Mouse (Mus musculus): ENCODE data around the gene Syt9. TPM values are rescaled to one million over a fixed set of nuclear protein-coding genes. Genes with fewer than 3 reads are reported as not detected.

Gene Syt9
- polyA plus RNA-seq, 1 experiment: 0.21 TPM

- no peaks in the 10 kb centered on the region for H3K4me1 ChIP-seq (ENCODE audit: control insufficient read depth, insufficient read depth, low read length)
- no peak overlapping the region; the same call in 1 of the 2 replicates for H3K4me3 ChIP-seq (ENCODE audit: insufficient read depth, low read length)
Observed at GRCm38 (mm10) chr7:107567674-107568073, 197.1 kb downstream of the Syt9 start.

GRCm38 (mm10) chr7:107568971-107569370 is 198.4 kb downstream of the Syt9 start:
- no peak for TF ChIP-seq CTCF (IDR thresholded peaks at IDR 0.05; ENCODE audit: borderline replicate concordance, insufficient read depth, low read length)
- TF ChIP-seq POLR2A (IDR thresholded peaks at IDR 0.05; ENCODE audit: low read depth, low read length): no peak
- Histone ChIP-seq H3K4me1 (ENCODE audit: control insufficient read depth, insufficient read depth, low read length) (no peaks in the 10 kb centered on the region), H3K27ac (ENCODE audit: insufficient read depth, low read length) (no peak overlapping the region), H3K4me3 (ENCODE audit: insufficient read depth, low read length) (no peak overlapping the region)

More at GRCm38 (mm10) chr7:107567674-107568073, 197.1 kb downstream of the Syt9 start:
- peak overlapping the region; percentile 35; the same call in 1 of the 2 replicates for H3K27ac ChIP-seq (ENCODE audit: insufficient read depth, low read length)
- TF ChIP-seq POLR2A (IDR thresholded peaks at IDR 0.05; ENCODE audit: low read depth, low read length): no peak
- TF ChIP-seq CTCF (IDR thresholded peaks at IDR 0.05; ENCODE audit: borderline replicate concordance, insufficient read depth, low read length): no peak

- no peak overlapping the region for H3K27ac ChIP-seq (ENCODE audit: insufficient read depth, low read length)
- H3K4me1 ChIP-seq (ENCODE audit: control insufficient read depth, insufficient read depth, low read length): no peaks in the 10 kb centered on the region
- no peak overlapping the region for H3K4me3 ChIP-seq (ENCODE audit: insufficient read depth, low read length)
- TF ChIP-seq POLR2A (IDR thresholded peaks at IDR 0.05; ENCODE audit: low read depth, low read length): no peak
- TF ChIP-seq CTCF (IDR thresholded peaks at IDR 0.05; ENCODE audit: borderline replicate concordance, insufficient read depth, low read length): no peak
Observed at GRCm38 (mm10) chr7:107573856-107574255, 203.3 kb downstream of the Syt9 start.

GRCm38 (mm10) chr7:107574276-107574675 is 203.7 kb downstream of the Syt9 start:
- H3K4me1 ChIP-seq (ENCODE audit: control insufficient read depth, insufficient read depth, low read length): no peaks in the 10 kb centered on the region
- no peak overlapping the region for H3K4me3 ChIP-seq (ENCODE audit: insufficient read depth, low read length)
- no peak overlapping the region for H3K27ac ChIP-seq (ENCODE audit: insufficient read depth, low read length)
- TF ChIP-seq POLR2A (IDR thresholded peaks at IDR 0.05; ENCODE audit: low read depth, low read length) (no peak), CTCF (IDR thresholded peaks at IDR 0.05; ENCODE audit: borderline replicate concordance, insufficient read depth, low read length) (no peak)

- H3K4me3 ChIP-seq (ENCODE audit: insufficient read depth, low read length): no peak overlapping the region
- H3K4me1 ChIP-seq (ENCODE audit: control insufficient read depth, insufficient read depth, low read length): no peaks in the 10 kb centered on the region
- H3K27ac ChIP-seq (ENCODE audit: insufficient read depth, low read length): no peak overlapping the region
- no peak for TF ChIP-seq CTCF (IDR thresholded peaks at IDR 0.05; ENCODE audit: borderline replicate concordance, insufficient read depth, low read length)
- no peak for TF ChIP-seq POLR2A (IDR thresholded peaks at IDR 0.05; ENCODE audit: low read depth, low read length)
Observed at GRCm38 (mm10) chr7:107592641-107593040, 222.1 kb downstream of the Syt9 start.

GRCm38 (mm10) chr7:107593904-107594303 is 223.4 kb downstream of the Syt9 start:
- Histone ChIP-seq H3K4me1 (ENCODE audit: control insufficient read depth, insufficient read depth, low read length) (no peaks in the 10 kb centered on the region), H3K4me3 (ENCODE audit: insufficient read depth, low read length) (no peak overlapping the region), H3K27ac (ENCODE audit: insufficient read depth, low read length) (no peak overlapping the region)
- TF ChIP-seq CTCF (IDR thresholded peaks at IDR 0.05; ENCODE audit: borderline replicate concordance, insufficient read depth, low read length) (no peak), POLR2A (IDR thresholded peaks at IDR 0.05; ENCODE audit: low read depth, low read length) (no peak)

GRCm38 (mm10) chr7:107594325-107594856 is 223.9 kb downstream of the Syt9 start:
- peak overlapping the region; percentile 75 for H3K4me3 ChIP-seq (ENCODE audit: insufficient read depth, low read length)
- no peaks in the 10 kb centered on the region for H3K4me1 ChIP-seq (ENCODE audit: control insufficient read depth, insufficient read depth, low read length)
- no peak overlapping the region for H3K27ac ChIP-seq (ENCODE audit: insufficient read depth, low read length)
- TF ChIP-seq CTCF (IDR thresholded peaks at IDR 0.05; ENCODE audit: borderline replicate concordance, insufficient read depth, low read length) (no peak), POLR2A (IDR thresholded peaks at IDR 0.05; ENCODE audit: low read depth, low read length) (no peak)

- H3K4me3 ChIP-seq (ENCODE audit: insufficient read depth, low read length): peak within 1 kb of the TSS; percentile 75
- TF ChIP-seq CTCF (IDR thresholded peaks at IDR 0.05; ENCODE audit: borderline replicate concordance, insufficient read depth, low read length) (no peak), POLR2A (IDR thresholded peaks at IDR 0.05; ENCODE audit: low read depth, low read length) (no peak)
Observed at GRCm38 (mm10) chr7:107594857-107595402, 224.4 kb downstream of the Syt9 start, which contains the start of gene Ppfibp2. Ppfibp2 (plus strand) TSS chr7:107595207.

GRCm38 (mm10) chr7:107595426-107595825 is 224.9 kb downstream of the Syt9 start:
- TF ChIP-seq CTCF (IDR thresholded peaks at IDR 0.05; ENCODE audit: borderline replicate concordance, insufficient read depth, low read length): no peak
- Histone ChIP-seq H3K27ac (ENCODE audit: insufficient read depth, low read length) (no peak overlapping the region), H3K4me3 (ENCODE audit: insufficient read depth, low read length) (peak overlapping the region; percentile 75), H3K4me1 (ENCODE audit: control insufficient read depth, insufficient read depth, low read length) (no peaks in the 10 kb centered on the region)

More at GRCm38 (mm10) chr7:107594857-107595402, 224.4 kb downstream of the Syt9 start, which contains the start of gene Ppfibp2:
- H3K4me1 ChIP-seq (ENCODE audit: control insufficient read depth, insufficient read depth, low read length): no peaks in the 10 kb centered on the region
- H3K27ac ChIP-seq (ENCODE audit: insufficient read depth, low read length): no peak within 1 kb of the TSS

GRCm38 (mm10) chr7:107596753-107597152 is 226.2 kb downstream of the Syt9 start:
- Histone ChIP-seq H3K4me1 (ENCODE audit: control insufficient read depth, insufficient read depth, low read length) (no peaks in the 10 kb centered on the region), H3K4me3 (ENCODE audit: insufficient read depth, low read length) (no peak overlapping the region), H3K27ac (ENCODE audit: insufficient read depth, low read length) (no peak overlapping the region)
- no peak for TF ChIP-seq POLR2A (IDR thresholded peaks at IDR 0.05; ENCODE audit: low read depth, low read length)
- TF ChIP-seq CTCF (IDR thresholded peaks at IDR 0.05; ENCODE audit: borderline replicate concordance, insufficient read depth, low read length): no peak

All from embryonic fibroblast, embryonic 13.5 days (primary cell).